Mouse (Mus musculus) CD4-positive, CD25-positive, alpha-beta regulatory T cell, adult 4 months (primary cell): ENCODE measurements around the gene Ssbp2. TPM values are rescaled to one million over a fixed set of nuclear protein-coding genes. Genes with fewer than 3 reads are reported as not detected.

Source experiments
- ATAC-seq: one replicate; pipeline ENCODE4 v1.8.0; 2017
- polyA plus RNA-seq, 2 experiments: library from polyadenylated mRNA; unstranded; fragments of 100-300 nt; shearing (Covaris generic); gene quantifications; one replicate each; pipeline ENCODE4 v1.2.1; 2017

Ssbp2 gene
- polyA plus RNA-seq, 2 experiments from 2014 or later, result 196 to 205 TPM

- no peak for ATAC-seq
Observed at GRCm38 (mm10) chr13:91727899-91728298, 267.8 kb downstream of the Ssbp2 start.

DNA sequence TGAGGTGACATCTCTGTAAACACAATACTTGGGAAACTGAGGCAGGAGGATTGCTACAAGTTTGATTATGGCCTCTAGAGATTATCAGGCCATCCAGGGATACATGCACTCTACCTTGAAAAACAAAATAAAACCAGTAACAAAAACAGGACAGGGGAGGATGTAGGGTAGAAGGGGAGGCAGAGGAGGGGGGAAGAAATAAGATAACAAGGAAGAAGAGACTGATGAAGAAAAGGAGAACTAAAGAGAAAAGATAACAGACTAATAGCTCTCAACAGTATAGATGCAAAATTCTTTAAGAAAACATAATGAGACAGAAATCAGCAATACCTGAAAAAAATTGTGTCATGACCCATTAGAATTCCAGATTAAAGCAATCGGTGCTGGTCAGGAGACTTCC lies 277.1 kb downstream of the Ssbp2 start:
- ATAC-seq, result no peak

DNA sequence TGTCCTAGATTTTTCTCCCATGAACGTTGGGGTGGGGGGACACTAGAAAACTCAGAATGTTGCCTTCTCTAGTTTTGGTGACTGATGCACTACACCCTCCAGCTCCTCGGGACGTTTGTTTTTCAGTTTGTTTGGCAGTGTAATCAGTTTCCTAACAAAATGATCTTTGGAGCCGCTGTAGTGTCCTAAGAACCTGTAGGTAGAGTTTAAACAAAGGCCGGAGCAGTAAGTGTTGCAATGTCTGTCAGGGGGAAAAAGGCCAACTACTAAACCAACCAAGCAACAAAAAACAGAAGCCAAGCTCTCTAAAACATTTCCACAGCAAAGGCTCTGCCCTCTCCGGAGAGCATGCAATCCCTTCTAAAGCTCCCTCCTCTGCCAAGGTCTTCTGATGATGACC lies 280.8 kb downstream of the Ssbp2 start:
- ATAC-seq, result no peak

GRCm38 (mm10) chr13:91741280-91742047 lies 281.4 kb downstream of the Ssbp2 start, which contains the start of gene Acot12:
TSS of gene Acot12 (plus strand) at chr13:91741512.
- peak; percentile 43 for ATAC-seq

- no peak for ATAC-seq
Observed at GRCm38 (mm10) chr13:91743180-91743579, 283.1 kb downstream of the Ssbp2 start.

- ATAC-seq, result no peak
Observed at GRCm38 (mm10) chr13:91746470-91746869, 286.4 kb downstream of the Ssbp2 start.

DNA sequence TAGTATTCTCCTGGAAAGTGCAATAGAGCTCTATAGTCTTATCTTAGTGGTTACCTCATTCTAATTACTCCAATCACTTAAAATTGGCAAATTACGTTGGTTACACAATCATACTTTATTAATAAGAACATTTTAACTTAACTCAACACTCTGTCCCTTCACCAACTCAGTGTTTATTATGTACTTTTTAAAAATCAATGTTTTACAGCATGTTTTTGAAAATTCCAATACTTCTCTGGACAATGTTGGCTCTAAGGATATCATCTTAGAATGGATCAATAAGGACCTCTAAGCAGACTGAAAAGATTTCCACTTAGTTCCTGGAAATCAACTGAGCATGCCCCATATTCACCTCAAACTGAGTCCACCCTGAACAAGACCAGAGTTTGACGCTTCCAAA lies 288.3 kb downstream of the Ssbp2 start:
- no peak for ATAC-seq

- ATAC-seq, result no peak
Observed at GRCm38 (mm10) chr13:91749981-91750380, 289.9 kb downstream of the Ssbp2 start.

Other genes with a start within 250 kb of the Ssbp2 start
- 10 to 100 TPM; 20.0 to 21.7 TPM for gene Atg10, start 236.3 kb upstream of the Ssbp2 start, polyA plus RNA-seq